Mouse (Mus musculus): ENCODE measurements around the gene Tymp. TPM values are rescaled to one million over a fixed set of nuclear protein-coding genes. Genes with fewer than 3 reads are reported as not detected.
A peak's percentile ranks its signal among the peaks of the same experiment; 100 is the strongest.

The Tymp gene
- total RNA-seq (2021), result under 1 TPM; 0.41 to 0.64 TPM

DNA sequence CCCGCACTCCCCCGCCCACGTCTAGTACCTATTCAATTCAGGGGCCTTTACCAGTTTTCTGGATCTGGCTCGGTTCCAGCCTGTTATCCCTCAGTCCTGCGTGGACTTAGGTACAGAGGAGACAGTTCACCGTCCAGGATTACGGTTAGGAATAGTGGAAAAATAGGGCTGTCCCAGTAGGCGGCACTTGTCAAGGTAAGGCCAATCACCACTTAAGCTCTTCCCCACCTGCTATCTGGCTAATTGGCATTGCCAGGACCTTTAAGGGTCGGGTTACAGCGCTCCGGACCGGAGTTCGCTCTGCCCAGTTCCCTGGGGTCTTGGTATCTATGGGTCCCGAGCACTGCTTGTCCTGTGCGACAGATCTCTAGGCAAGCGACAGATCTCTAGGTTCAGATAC, at the start of gene Tymp:
Gene Tymp (minus strand): TSS at position 83 of the 400 bp plus-strand sequence.
- DNase-seq, result no peak
- intact Hi-C loops (cut with DNase I), result loop anchor here (5.0 kb wide), 1 partner anchor 90 kb away; no protein-coding TSS in a partner anchor

DNA sequence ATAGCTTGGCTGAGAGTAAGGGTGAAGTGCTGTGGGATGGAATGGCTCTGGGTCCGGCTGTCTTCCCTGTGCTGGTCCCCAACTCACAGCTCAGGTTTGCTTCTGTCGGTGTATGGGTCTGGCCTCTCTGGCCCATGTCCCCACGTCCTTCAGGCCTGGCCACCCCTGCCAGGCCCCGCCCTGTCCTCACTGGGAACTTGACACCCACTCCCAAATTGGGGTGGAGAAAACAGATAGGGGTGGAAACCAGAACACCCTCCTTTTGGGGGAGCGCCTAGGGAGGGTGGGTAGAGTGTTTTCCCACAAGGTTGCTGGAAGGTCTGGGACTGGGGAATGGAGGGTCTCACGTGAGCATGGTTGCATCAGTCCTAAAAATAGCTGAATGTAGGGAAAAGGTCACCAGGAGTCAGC, 48.9 kb upstream of the Tymp start, which contains the start of gene Cpt1b:
Gene Cpt1b (minus strand): TSS at position 153 of the 411 bp plus-strand sequence.
- peak; percentile 56 to 66 for DNase-seq
- intact Hi-C loops (cut with DNase I), result loop anchor here (5.0 kb wide), 1 partner anchor 68 kb away; the partner anchor contains the start of genes Lmf2 and Ncaph2

DNA sequence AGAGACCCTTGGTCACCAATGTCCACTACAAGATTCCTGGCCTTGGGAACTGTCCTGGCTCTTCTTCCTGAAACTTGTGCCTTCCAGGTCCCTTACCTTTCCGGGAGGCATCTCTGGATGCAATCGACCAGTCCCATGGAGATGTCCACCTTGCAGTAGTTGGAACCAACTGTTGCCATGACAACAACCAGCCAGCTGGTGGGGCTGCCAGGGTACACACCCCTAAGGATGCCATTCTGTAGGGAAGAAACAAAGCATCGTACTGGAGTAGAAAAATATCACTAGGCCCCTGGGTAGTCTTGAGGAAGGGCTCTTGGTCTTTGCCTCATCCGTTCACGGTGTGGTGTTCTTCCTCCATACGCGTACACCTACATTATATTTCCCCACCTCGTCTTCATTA, 47.8 kb upstream of the Tymp start:
- DNase-seq, result no peak
- intact Hi-C loops (cut with DNase I), result loop anchor here (5.0 kb wide), 1 partner anchor 67 kb away; the partner anchor contains the start of genes Lmf2 and Ncaph2

DNA sequence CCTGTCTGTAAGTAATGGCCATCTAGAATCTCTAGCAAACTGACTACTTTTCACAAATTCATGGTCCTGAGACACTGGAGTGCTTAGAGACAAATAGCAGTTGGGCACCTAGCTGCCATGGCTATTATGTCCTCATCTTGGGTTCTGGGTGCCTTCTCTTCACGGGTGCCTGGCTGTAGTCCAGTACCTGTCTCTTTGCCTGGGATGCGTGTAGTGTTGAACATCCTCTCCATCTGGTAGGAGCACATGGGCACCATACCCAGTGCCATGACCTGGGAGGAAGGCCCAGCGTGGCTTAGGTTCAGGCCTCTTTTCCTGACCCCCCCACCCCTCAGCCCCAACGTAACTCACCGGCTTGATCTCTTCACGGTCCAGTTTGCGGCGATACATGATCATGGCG, 45.1 kb upstream of the Tymp start:
- intact Hi-C loops (cut with DNase I), result no loop called here
- no peak for DNase-seq

DNA sequence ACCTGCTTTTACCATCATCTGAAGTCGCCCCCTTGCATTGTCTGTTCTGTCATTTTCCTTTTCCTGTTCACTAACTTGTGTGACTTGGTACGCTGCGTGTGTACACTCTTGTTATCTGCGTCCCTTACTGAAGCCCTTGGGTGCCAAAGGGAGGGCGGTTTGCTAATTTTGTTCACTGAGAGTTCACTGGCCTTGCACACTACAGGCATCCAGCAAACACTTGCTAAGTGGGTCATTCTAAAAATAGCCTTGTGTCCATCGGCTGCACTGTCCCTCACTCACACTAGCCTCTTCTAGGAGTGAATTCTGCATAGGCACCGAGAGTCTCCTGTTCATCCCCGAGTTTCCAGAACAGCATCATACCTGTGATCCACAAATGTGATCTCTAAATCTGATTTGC, 38.4 kb upstream of the Tymp start:
- intact Hi-C loops (cut with DNase I), result no loop called here
- DNase-seq, result peak in 1 of 2 experiments; percentile 32

DNA sequence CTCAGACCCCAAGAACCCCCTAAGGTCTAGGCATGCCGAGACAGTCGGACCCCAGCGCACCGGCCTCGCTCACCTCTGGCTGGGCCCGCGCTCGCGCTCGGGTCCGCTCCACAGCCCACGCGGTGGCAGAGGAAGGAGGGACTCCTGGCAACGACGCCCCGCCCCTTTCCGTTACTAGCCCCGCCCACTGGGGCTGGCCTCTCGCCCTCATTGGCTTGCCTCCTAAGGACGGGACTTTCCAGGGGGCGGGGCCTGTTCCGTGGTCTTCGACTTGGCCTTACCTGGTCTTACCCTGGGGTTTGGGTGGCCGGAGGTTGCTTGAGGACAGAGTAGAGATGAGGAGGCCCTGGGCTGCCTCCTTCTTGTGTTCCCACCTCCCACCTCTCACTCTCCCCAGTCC, 33.3 kb upstream of the Tymp start, which contains the start of gene Syce3:
Gene Syce3 (minus strand): TSS at position 386 of the 400 bp plus-strand sequence.
- no peak for DNase-seq
- intact Hi-C loops (cut with DNase I), result no loop called here

DNA sequence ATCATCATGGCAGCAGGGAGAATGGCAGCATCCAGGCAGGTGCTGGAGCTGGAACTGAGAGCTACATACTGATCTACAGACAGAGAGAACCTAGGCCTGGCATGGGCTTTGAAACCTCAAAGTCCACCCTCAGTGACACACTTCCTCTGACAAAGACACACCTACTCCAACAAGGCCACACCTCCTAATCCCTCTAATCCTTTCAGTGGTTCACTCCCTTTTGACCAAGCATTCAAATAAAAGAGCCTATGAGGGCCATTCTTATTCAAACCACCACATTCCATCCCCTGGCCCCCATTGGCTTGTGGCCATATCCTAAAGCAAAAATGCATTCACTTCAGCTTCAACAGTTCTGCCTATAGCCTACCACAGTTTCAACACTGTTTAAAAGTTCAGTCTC, 29.9 kb upstream of the Tymp start:
- DNase-seq, result no peak
- intact Hi-C loops (cut with DNase I), result no loop called here

DNA sequence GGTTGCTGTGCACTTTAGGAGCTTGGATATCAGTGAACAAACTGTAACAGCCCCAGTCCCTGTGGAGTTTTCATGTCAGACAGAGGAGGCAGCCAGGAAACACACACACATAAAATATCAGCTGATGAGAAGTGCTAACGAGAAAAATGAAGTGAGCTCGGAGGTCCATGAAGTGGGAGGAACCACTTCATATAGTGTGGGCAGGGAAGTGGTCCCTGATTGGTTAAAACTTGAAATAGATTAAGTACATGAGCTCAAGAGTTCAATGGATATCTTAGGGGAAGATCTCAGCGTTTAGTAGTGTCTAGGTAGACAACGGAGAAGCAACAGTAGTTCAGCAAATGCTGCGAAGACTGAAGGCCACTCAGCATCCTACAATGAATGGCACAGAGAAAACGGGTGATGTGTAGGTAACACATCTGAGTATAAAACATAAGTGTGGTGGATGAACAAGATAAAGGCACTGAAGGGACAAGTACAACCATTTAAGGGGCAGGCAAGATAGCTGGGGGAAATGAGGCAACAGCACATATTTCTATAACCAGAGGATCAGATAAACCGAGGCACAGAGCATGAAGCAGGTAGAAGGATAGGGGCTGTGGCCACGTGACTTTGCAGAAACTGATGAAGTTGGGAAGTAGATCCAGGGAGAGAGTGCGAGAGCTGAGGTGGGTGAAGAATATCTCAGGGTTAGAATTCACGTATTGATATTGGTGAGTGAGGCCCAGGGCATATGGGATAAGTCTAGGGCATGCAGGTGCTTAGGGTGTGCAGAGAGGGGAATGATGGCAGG, 28.2 kb upstream of the Tymp start:
- intact Hi-C loops (cut with DNase I), result no loop called here

DNA sequence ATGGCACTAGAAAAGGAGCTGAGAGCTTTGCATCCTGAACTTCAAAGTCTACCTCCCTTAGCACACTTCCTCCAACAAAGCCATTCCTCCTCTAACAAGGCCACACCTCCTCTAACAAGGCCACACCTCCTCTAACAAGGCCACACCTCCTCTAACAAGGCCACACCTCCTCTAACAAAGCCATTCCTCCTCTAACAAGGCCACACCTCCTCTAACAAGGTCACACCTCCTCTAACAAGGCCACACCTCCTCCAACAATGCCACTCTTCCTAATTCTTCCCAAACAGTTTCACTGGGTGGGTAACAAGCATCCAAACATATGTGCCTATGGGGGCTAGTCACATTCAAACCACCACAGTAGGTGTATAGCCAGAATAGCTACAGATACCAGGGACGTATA, 25.6 kb upstream of the Tymp start:
- DNase-seq, result no peak
- intact Hi-C loops (cut with DNase I), result no loop called here

More for the DNA sequence above, 28.2 kb upstream of the Tymp start:
- DNase-seq, result no peak

DNA sequence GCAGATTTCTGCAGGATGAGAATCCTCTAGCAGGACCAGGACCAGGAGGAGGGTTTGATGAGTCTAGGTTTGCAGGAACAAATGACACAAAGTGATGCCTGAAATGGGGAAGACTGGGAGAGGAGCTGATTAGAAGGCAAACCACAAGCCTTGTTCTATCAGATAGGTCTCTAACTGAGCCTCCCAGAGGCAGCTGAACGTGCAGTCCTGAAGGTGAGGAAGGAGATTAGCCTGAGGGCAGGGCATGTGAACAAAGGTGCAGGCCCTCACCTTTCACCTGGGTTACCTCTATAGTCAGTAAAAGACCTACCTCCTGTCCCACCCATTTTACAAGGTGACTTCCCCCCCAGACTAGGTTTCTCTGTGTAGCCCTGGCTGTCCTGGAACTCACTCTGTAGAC, 22.9 kb upstream of the Tymp start:
- no peak for DNase-seq
- intact Hi-C loops (cut with DNase I), result no loop called here

DNA sequence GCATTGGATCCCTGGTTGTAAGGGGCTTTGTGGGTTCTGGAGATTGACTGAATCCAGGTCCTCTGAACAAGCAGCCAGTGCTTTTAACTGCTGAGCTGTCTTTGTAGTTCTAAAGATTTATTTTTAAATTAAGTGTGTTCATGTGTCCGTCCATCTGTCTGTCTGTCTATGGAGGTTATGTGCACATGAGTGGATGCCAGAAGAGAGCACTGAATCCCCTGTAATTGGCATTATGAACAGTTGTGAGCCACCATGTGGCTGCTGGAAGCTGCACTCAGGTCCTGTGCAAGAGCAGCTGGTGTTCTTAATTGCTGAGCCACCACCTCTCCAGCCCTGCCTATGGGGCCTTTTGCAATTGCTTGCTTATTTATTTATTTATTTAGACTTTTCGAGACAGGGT, 21.3 kb upstream of the Tymp start:
- intact Hi-C loops (cut with DNase I), result no loop called here

DNA sequence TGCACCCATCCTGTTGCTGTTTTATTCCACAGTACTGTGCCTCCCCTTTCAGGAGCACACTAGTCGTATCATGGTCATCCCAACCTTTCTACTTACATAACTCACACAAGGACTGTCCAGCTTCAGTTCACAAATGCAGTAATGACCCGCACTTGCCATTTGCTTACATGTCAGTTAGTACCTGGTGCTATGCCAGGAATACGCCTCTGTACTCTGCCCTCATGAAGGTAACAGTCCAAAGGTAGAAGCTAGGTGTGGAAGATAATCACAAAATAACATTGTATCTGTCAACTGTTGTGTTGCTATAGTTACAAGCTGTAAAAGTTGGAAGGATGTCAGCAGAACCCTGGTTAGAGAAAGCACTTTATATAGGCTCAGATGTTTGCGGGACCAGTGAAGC, 20.0 kb upstream of the Tymp start:
- DNase-seq, result no peak
- intact Hi-C loops (cut with DNase I), result no loop called here

More for the DNA sequence above, 21.3 kb upstream of the Tymp start:
- DNase-seq, result no peak

DNA sequence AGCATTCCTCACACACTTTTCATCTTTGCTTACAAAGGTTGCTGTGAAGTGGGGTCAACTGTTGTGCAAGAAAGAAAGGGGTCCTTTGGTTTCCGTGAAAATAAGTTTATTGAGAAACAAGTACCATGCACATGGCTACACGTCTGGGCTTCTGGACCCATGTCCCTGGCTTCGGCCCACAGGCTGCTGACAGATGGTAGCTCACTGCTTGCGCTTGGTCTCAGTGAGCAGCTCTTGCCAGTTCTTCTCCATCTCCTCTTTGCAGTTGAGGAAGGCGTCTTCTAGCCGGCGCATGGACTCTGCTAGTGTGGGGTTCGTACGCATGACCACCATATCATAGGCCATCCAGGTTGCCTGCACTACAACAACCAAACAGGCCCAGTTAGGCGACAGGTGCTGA, 13.2 kb upstream of the Tymp start:
- intact Hi-C loops (cut with DNase I), result no loop called here
- DNase-seq, result no peak

DNA sequence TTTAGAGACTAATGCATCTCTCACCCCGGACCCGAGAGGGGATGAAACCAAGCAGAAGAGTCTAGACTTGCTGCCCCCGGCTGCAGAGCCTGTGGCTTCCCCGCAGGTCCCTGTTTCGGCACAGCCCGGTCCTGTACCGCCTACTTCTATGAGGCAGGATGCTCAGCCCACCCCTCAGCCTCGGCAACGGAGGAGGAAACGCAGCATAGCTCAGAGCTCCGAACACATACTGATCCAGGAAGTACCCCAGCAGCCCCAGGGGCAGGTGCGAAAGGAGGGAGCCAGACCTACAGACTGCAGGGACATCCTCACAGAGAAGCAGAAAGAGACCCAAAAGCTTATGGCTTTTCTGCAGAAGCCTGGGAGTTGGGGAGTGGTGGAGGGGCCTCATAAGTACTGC, 10.3 kb upstream of the Tymp start:
- intact Hi-C loops (cut with DNase I), result no loop called here
- no peak for DNase-seq

DNA sequence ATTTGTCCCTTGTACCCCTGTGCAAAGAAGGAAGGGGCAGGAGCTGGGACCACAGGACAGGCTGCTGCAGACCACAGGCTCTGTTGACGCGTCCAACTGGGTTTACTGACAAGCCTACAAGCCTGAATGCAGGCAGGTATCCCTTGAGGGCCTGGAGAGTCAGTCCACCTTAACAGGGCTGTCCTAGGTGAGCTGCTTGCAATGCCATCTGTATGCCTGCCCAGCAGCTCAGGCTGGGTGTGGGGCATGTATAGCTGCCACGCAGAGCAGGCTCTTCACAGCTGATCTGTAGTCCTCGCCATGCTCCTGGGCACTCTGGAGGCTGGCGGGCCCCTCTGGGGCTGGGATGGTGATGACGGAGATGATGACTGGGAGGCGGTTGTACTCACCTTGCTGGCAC, 7.8 kb upstream of the Tymp start, which contains the start of gene Klhdc7b:
Gene Klhdc7b (plus strand): TSS at position 301 of the 400 bp plus-strand sequence.
- intact Hi-C loops (cut with DNase I), result no loop called here
- no peak for DNase-seq

DNA sequence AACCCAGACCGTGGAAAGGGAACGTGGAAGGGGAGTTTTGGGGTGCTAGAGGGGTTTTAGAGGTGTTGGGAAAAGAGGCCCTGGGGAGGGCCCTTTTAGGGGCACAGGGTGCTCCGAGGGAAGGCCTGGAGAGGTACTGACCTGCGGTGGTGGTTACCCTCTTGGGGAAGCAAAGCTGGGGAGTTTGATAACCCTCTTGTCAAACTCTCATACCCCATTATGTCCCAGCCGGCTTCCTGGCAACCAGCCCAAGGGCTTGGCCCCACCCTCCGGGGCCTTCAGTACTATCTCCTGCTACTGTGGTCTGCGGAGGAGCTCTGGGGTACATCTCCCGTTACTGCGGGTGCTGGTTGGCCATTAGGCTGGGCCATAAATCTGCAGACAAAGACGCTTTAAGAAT, 2.6 kb upstream of the Tymp start:
- intact Hi-C loops (cut with DNase I), result loop anchor here (5.0 kb wide), 1 partner anchor 88 kb away; no protein-coding TSS in a partner anchor
- DNase-seq, result peak; percentile 31 to 32

DNA sequence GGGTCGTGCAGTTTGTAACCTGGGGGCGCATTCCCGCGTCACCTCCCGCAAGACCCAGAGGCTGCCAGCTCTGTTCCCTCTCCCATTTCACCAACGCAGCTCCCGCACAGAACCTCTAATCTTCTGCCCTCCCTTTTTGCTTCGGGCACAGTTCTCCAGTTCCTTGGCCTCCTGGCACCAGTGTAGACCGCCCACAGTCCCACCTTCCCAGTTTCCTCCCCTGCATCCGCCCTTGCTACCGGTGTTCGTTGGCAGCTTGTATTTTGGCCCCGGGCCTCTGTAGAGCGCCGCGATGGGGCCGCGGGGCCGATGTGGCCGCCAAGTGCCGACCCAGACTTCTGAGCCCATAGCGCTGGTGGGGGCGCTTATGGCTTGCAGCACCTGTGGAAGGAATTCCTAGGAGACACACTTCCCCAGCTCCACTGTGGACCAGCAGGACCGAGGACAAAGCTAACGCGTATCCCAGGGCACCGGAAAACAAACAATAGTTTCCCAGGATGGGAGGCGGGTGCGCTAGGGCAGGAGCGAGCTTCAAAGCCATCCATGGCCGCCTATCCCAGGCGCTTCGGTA, 2.1 kb upstream of the Tymp start, which contains the start of gene Odf3b:
Gene Odf3b (minus strand): TSS at position 452 of the 571 bp plus-strand sequence.
- peak; percentile 57 to 63 for DNase-seq
- intact Hi-C loops (cut with DNase I), result loop anchor here (5.0 kb wide), 1 partner anchor 88 kb away; no protein-coding TSS in a partner anchor

DNA sequence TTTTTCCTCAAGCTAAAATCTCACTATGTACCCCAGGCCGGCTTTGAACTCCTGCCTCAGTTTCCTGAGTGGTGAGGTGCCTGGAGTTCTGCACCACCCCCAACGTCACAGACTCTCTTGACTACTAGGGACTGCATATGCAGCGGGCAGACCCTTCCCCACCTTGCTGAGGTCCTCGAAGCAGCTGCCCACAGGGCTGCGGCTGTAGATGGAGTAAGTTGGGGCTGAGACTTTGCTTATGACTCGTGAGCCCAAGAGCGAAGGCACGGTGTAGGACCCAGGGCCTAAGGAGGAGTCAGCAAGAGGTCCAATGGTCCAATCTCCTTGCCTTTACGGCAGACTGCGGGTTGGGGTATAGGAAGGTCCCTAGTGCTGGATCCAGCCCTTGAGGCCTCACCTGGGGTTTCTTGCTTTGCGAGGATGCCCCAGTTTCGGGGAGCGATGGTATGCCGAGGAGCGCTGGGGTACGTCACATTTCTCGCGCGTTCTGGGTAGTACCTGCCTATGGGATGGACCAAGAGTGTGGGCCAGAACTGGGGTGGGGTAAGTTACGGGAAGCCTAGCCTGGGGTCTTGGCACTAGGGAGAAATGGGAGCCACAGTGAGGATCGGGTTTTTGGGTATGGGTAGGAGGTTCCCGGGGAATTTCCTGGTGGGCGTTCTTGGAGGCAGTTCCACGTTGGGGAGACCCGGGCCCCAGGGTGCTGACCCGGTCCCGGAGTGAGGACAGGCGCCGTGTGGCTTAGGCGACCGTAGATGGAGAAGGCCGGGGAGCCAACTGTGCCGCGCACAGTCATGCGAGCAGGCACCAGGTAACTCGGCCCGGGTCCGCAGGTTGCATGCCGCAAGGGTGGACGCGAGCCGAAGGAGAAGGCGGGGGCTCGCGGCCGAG, 1.3 kb upstream of the Tymp start:
- intact Hi-C loops (cut with DNase I), result loop anchor here (5.0 kb wide), 1 partner anchor 89 kb away; no protein-coding TSS in a partner anchor
- DNase-seq, result no peak

DNA sequence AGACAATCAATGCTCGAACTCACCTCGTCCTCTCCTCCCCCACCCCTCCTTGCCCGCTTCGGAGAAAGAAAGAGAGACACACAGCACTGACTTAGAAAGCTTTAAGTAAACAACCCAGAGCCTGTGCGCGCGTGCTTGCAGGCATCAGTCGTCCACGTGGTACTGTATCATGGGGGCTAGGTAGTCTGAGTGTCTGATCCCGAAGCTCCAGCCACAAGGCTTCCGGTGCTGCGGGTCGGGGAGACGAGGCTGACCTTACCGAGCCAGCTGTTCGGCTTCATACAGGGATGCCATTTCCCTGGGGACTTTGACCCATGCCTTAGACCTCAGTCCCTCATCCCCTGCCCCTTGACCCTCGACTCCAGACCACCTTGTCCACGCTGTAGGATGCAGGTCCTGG, 523 bp upstream of the Tymp start:
- intact Hi-C loops (cut with DNase I), result loop anchor here (5.0 kb wide), 1 partner anchor 90 kb away; no protein-coding TSS in a partner anchor
- DNase-seq, result no peak

DNA sequence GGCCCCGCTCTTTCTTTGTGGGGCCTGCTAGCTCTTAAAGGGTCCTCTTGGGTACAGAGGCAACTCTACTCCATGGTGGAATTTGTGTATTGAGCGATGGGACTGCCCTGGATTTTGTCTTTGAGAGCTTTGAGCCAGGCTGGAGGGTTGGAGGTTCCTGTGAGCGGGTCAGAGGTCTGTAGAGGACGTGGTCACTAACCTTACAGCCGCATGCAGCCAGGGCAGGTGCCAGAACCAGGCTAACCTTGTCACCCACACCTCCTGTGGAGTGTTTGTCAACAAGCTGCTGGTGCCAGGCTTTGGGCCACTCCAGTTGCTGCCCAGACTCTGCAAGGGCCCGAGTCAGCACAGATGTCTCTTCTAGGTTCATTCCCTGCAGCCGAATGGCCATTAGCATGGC, 799 bp downstream of the Tymp start:
- DNase-seq, result no peak
- intact Hi-C loops (cut with DNase I), result loop anchor here (5.0 kb wide), 1 partner anchor 91 kb away; no protein-coding TSS in a partner anchor
